Mouse (Mus musculus): ENCODE data around the gene Sema3b.

- TF ChIP-seq EP300 (IDR thresholded peaks at IDR 0.05; ENCODE audit: low read depth) (no peak), CTCF (IDR thresholded peaks at IDR 0.05; ENCODE audit: low read depth) (no peak)
Measured at GRCm38 (mm10) chr9:107627387-107628255, 18.6 kb upstream of the Sema3b start.
